Mouse (Mus musculus): ENCODE results near the gene Ppm1h. TPM values are rescaled to one million over a fixed set of nuclear protein-coding genes. Genes with fewer than 3 reads are reported as not detected.

Gene Ppm1h
- polyA plus RNA-seq, 2 experiments = 0.60 to 1.5 TPM

DNA sequence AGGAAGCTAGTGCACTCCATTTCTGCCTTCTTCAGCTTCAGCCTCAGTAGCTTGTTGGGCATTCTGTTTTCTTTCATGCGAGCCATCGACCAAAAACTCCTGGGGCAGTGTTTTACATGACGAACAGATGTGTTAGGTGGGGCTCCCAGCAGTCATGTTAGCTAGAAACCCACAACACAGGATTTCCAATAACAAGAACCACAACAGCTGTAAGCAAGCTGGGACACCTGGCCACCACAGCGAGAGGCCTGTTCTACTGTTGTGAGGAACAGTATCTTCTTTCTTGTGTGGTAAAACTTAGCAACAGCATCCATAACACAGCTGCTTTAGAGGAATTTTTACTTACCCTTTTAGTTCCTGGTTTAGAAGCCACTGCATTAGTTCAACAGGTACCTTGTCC lies 79.8 kb downstream of the Ppm1h start:
- H3K4me2 ChIP-seq (ENCODE audit: low read depth) = no peak overlapping the region

DNA sequence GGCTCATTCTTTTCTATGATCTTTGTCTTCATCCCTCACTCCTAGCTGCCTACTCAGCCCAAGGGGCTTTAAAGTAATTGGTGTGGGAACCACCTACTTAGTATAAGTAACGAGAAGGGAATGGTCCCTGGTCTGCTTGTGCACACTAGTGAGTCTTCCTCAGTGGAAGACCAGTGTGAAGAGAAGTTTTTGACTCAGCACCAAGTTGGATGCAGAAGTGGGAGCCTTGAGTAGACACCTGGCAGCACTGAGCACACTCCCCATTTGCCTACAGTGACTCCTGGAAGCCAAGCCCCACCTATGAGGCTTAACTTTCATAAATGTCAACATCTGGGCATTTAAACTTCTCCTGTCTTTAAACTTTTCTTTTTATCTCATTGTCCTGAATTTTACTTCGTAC lies 81.2 kb downstream of the Ppm1h start:
- 57% methylated on average over 2 of the region's 2 CpGs for WGBS (ENCODE audit: insufficient replicate concordance)
- TF ChIP-seq CTCF (IDR thresholded peaks at IDR 0.05; ENCODE audit: low read depth) = no peak
- no peak for TF ChIP-seq EP300 (IDR thresholded peaks at IDR 0.05; ENCODE audit: low read depth)
- Histone ChIP-seq H3K27me3 (ENCODE audit: control insufficient read depth, insufficient read depth, low read length) (no peaks in the 10 kb centered on the region), H3K27ac (no peak overlapping the region), H3K4me1 (replicated peaks; ENCODE audit: control insufficient read depth in 2 of 2, insufficient read depth in 2 of 2, low read length in 1 of 2) (no peaks in the 10 kb centered on the region), H3K4me3 (ENCODE audit: insufficient read depth in 1 of 2, low read depth in 2 of 2, low read length in 2 of 2) (no peak overlapping the region), H3K9me3 (ENCODE audit: control insufficient read depth, low read length) (no peaks in the 10 kb centered on the region), H3K4me2 (ENCODE audit: low read depth) (no peak overlapping the region), H3K9ac (replicated peaks) (no peak overlapping the region), H3K36me3 (replicated peaks; ENCODE audit: control insufficient read depth, insufficient read depth, low read depth) (no peaks in the 10 kb centered on the region)
- DNase-seq (ENCODE audit: low read depth in 3 of 3, low spot score in 3 of 3) = no peak
- ATAC-seq (ENCODE audit: insufficient read depth) = no peak

More for the DNA sequence above, 79.8 kb downstream of the Ppm1h start:
- H3K27me3 ChIP-seq (ENCODE audit: control insufficient read depth, insufficient read depth, low read length) = no peaks in the 10 kb centered on the region
- no peak overlapping the region for H3K27ac ChIP-seq
- no peaks in the 10 kb centered on the region for H3K9me3 ChIP-seq (ENCODE audit: control insufficient read depth, low read length)
- WGBS (ENCODE audit: insufficient replicate concordance) = 55% methylated on average over 4 of the region's 4 CpGs
- no peak overlapping the region for H3K4me3 ChIP-seq (ENCODE audit: insufficient read depth in 1 of 2, low read depth in 2 of 2, low read length in 2 of 2)
- no peaks in the 10 kb centered on the region for H3K36me3 ChIP-seq (replicated peaks; ENCODE audit: control insufficient read depth, insufficient read depth, low read depth)
- H3K9ac ChIP-seq (replicated peaks) = no peak overlapping the region
- ATAC-seq (ENCODE audit: insufficient read depth) = no peak
- no peaks in the 10 kb centered on the region for H3K4me1 ChIP-seq (replicated peaks; ENCODE audit: control insufficient read depth in 2 of 2, insufficient read depth in 2 of 2, low read length in 1 of 2)
- DNase-seq (ENCODE audit: low read depth in 3 of 3, low spot score in 3 of 3) = no peak
- TF ChIP-seq EP300 (IDR thresholded peaks at IDR 0.05; ENCODE audit: low read depth) = no peak
- no peak for TF ChIP-seq CTCF (IDR thresholded peaks at IDR 0.05; ENCODE audit: low read depth)

DNA sequence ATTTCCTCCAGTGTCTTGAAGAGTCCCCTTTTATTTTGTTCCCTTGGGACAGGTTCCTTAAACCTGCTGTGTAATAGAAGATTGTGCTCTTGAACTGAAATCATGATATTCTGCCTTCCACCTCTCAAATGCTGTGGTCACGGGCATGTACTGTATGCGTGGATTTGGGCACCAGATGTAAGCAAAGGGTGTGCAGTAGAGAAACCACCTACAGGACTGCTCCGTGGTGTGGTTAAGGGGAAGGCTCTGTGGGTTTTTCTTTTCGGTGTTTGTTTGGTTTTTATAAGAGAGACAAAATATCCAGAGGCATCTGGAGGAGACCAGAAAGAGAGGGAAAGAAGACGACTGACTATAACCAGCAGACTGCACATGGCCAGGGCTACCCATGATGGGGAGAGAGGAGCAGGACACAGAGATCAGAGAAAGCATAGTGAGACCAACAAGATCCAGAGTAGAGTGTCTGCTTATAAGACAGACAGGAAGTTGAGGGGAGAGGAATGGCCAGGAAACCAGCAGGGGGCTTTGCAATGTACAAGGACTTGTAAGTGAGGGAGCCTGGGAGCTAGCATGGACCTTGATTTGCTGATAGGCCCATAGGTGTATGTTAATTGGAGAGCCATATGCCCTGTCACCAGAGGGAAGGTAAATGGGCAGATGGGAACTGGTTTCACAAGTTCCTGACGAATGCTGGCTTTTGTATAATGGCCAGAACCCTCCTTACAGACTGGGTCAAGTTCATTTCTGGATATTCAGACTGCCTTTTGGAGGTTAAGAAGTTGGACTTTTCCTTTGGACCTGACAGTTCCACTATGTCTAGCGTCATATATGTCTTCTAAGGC lies 82.1 kb downstream of the Ppm1h start:
- ATAC-seq (ENCODE audit: insufficient read depth) = no peak
- Histone ChIP-seq H3K9ac (replicated peaks) (no peak overlapping the region), H3K27ac (no peak overlapping the region), H3K36me3 (replicated peaks; ENCODE audit: control insufficient read depth, insufficient read depth, low read depth) (no peaks in the 10 kb centered on the region), H3K9me3 (ENCODE audit: control insufficient read depth, low read length) (no peaks in the 10 kb centered on the region), H3K27me3 (ENCODE audit: control insufficient read depth, insufficient read depth, low read length) (no peaks in the 10 kb centered on the region), H3K4me1 (replicated peaks; ENCODE audit: control insufficient read depth in 2 of 2, insufficient read depth in 2 of 2, low read length in 1 of 2) (no peaks in the 10 kb centered on the region), H3K4me2 (ENCODE audit: low read depth) (no peak overlapping the region), H3K4me3 (ENCODE audit: insufficient read depth in 1 of 2, low read depth in 2 of 2, low read length in 2 of 2) (no peak overlapping the region)
- 33% methylated on average over 7 of the region's 7 CpGs for WGBS (ENCODE audit: insufficient replicate concordance)
- no peak for DNase-seq (ENCODE audit: low read depth in 3 of 3, low spot score in 3 of 3)
- TF ChIP-seq CTCF (IDR thresholded peaks at IDR 0.05; ENCODE audit: low read depth) (no peak), EP300 (IDR thresholded peaks at IDR 0.05; ENCODE audit: low read depth) (no peak)

DNA sequence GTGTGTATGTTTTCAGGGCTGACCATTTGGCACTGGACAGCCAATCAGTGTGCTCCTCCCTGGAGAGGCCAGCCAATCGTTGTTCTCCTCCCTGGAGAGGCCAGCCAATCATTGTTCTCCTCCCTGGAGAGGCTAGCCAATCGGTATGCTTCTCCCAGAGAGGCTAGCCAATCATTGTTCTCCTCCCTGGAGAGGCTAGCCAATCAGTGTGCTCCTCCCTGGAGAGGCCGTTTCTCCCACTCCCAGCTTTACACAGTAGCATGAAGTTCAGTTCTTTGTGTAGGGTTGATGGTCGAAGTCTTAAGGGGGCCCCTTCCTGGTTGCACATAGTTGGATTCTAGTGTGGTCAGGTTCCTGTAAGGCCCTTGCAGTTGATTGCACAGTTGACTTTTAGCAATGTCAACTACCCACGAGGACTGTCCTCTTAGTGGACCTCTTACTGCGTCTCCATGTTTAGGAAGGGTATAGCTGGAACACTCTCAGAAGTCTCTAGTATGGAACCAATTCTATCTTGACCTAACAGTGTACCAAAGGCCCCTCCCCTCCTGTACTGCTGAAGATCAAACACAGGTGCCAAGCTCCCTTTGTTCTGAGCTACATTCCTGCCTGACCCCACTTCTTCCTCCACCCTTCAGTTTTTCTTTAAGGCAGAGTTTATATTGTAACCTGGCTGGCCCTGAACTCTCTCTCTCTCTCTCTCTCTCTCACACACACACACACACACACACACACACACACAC lies 84.4 kb downstream of the Ppm1h start:
- Histone ChIP-seq H3K4me1 (replicated peaks; ENCODE audit: control insufficient read depth in 2 of 2, insufficient read depth in 2 of 2, low read length in 1 of 2) (no peaks in the 10 kb centered on the region), H3K27ac (no peak overlapping the region), H3K36me3 (replicated peaks; ENCODE audit: control insufficient read depth, insufficient read depth, low read depth) (no peaks in the 10 kb centered on the region), H3K9me3 (ENCODE audit: control insufficient read depth, low read length) (no peaks in the 10 kb centered on the region), H3K27me3 (ENCODE audit: control insufficient read depth, insufficient read depth, low read length) (no peaks in the 10 kb centered on the region), H3K9ac (replicated peaks) (no peak overlapping the region), H3K4me2 (ENCODE audit: low read depth) (no peak overlapping the region), H3K4me3 (ENCODE audit: insufficient read depth in 1 of 2, low read depth in 2 of 2, low read length in 2 of 2) (no peak overlapping the region)
- ATAC-seq (ENCODE audit: insufficient read depth) = peak; percentile 33; the same call in 1 of the 2 replicates
- TF ChIP-seq EP300 (IDR thresholded peaks at IDR 0.05; ENCODE audit: low read depth) (no peak), CTCF (IDR thresholded peaks at IDR 0.05; ENCODE audit: low read depth) (no peak)
- DNase-seq (ENCODE audit: low read depth in 3 of 3, low spot score in 3 of 3) = no peak
- whole genome bisulfite sequencing (ENCODE audit: insufficient replicate concordance) = 59% methylated on average over 6 of the region's 6 CpGs

DNA sequence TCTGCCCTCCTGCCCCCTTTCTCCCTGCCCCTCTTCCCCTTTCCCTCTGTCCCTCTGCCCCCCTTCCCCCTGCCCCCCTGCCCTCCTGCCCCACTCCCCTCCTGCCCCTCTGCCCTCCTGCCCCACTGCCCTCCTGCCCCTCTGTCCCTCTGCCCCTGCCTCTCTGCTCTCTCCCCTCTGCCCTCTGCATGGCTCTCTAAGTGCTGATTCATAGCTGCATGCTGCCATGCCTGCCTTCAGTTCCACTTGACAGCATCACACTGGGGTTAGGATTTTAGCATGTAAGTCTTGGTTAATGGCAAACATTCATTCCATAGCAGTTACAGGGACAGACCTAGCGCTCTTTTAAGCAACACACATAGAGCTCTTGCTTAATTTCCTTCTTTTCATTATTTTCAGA lies 85.0 kb downstream of the Ppm1h start:
- TF ChIP-seq EP300 (IDR thresholded peaks at IDR 0.05; ENCODE audit: low read depth) (no peak), CTCF (IDR thresholded peaks at IDR 0.05; ENCODE audit: low read depth) (no peak)
- DNase-seq (ENCODE audit: low read depth in 3 of 3, low spot score in 3 of 3) = no peak
- ATAC-seq (ENCODE audit: insufficient read depth) = no peak

More for the DNA sequence above, 85.0 kb downstream of the Ppm1h start:
- no peaks in the 10 kb centered on the region for H3K4me1 ChIP-seq (replicated peaks; ENCODE audit: control insufficient read depth in 2 of 2, insufficient read depth in 2 of 2, low read length in 1 of 2)
- no peak overlapping the region for H3K4me2 ChIP-seq (ENCODE audit: low read depth)
- no peak overlapping the region for H3K4me3 ChIP-seq (ENCODE audit: insufficient read depth in 1 of 2, low read depth in 2 of 2, low read length in 2 of 2)
- no peaks in the 10 kb centered on the region for H3K9me3 ChIP-seq (ENCODE audit: control insufficient read depth, low read length)
- H3K27me3 ChIP-seq (ENCODE audit: control insufficient read depth, insufficient read depth, low read length) = no peaks in the 10 kb centered on the region
- WGBS (ENCODE audit: insufficient replicate concordance) = 41% methylated on average over 1 of the region's 1 CpGs
- no peaks in the 10 kb centered on the region for H3K36me3 ChIP-seq (replicated peaks; ENCODE audit: control insufficient read depth, insufficient read depth, low read depth)
- H3K9ac ChIP-seq (replicated peaks) = no peak overlapping the region
- H3K27ac ChIP-seq = no peak overlapping the region
